Mouse (Mus musculus): ENCODE measurements around the gene Gamt. TPM values are rescaled to one million over a fixed set of nuclear protein-coding genes. Genes with fewer than 3 reads are reported as not detected.
A peak's percentile ranks its signal among the peaks of the same experiment; 100 is the strongest.
"Not testable (repeated sequence)": the region's sequence is repeated elsewhere in the genome, so short reads cannot be mapped to it uniquely, and the experiment has no call there.

Gene Gamt
- polyA plus RNA-seq, 1 experiment from 2014 or later = 35.1 TPM

- not testable (repeated sequence) for H3K27me3 ChIP-seq (ENCODE audit: control insufficient read depth, insufficient read depth, low read length); H3K9ac ChIP-seq (ENCODE audit: low read length); H3K27ac ChIP-seq (ENCODE audit: low read depth, low read length); H3K9me3 ChIP-seq (ENCODE audit: control insufficient read depth, low read length); DNase-seq (ENCODE audit: low spot score)
- 61% methylated on average over 3 of the region's 3 CpGs for WGBS
- Histone ChIP-seq H3K36me3 (ENCODE audit: control insufficient read depth, insufficient read depth, low read length) (peaks cover 11% of the 10 kb centered on the region; the same call in 1 of the 2 replicates), H3K4me1 (ENCODE audit: control insufficient read depth, insufficient read depth, low read length) (peaks cover 12% of the 10 kb centered on the region; the same call in 1 of the 2 replicates), H3K4me2 (ENCODE audit: low read depth) (peak overlapping the region; percentile 82; the same call in 1 of the 2 replicates), H3K4me3 (ENCODE audit: low read depth, low read length) (peak overlapping the region; percentile 66; the same call in 1 of the 2 replicates)
- ATAC-seq (ENCODE audit: insufficient read depth, low FRiP score, low TSS enrichment) = 0 out of 2 replicates have a peak, but pooled peaks have one; percentile 0
These were observed 12.4 kb downstream of the Gamt start for GRCm38 (mm10) chr10:80248437-80248836.

- ATAC-seq (ENCODE audit: insufficient read depth, low FRiP score, low TSS enrichment) (no peak), DNase-seq (ENCODE audit: low spot score) (no peak)
- no peak overlapping the region for H3K4me3 ChIP-seq (ENCODE audit: low read depth, low read length)
- H3K27me3 ChIP-seq (ENCODE audit: control insufficient read depth, insufficient read depth, low read length) = no peaks in the 10 kb centered on the region
- WGBS = 63% methylated on average over 6 of the region's 6 CpGs
- no peak overlapping the region for H3K9ac ChIP-seq (ENCODE audit: low read length)
- H3K4me2 ChIP-seq (ENCODE audit: low read depth) = no peak overlapping the region
- peaks cover 12% of the 10 kb centered on the region; the same call in 1 of the 2 replicates for H3K4me1 ChIP-seq (ENCODE audit: control insufficient read depth, insufficient read depth, low read length)
- no peaks in the 10 kb centered on the region for H3K9me3 ChIP-seq (ENCODE audit: control insufficient read depth, low read length)
- H3K27ac ChIP-seq (ENCODE audit: low read depth, low read length) = no peak overlapping the region
- H3K36me3 ChIP-seq (ENCODE audit: control insufficient read depth, insufficient read depth, low read length) = peaks cover 14% of the 10 kb centered on the region; the same call in 1 of the 2 replicates
These were observed 13.0 kb downstream of the Gamt start for GRCm38 (mm10) chr10:80247849-80248248.

- 2% methylated on average over 4 of the region's 4 CpGs for WGBS
- no peak overlapping the region for H3K4me3 ChIP-seq (ENCODE audit: low read depth, low read length)
These were observed 15.2 kb downstream of the Gamt start for GRCm38 (mm10) chr10:80245600-80245999.

GRCm38 (mm10) chr10:80244791-80245399 is 15.9 kb downstream of the Gamt start:
- H3K9me3 ChIP-seq (ENCODE audit: control insufficient read depth, low read length) = no peaks in the 10 kb centered on the region
- H3K4me2 ChIP-seq (ENCODE audit: low read depth) = no peak overlapping the region
- DNase-seq (ENCODE audit: low spot score) (no peak), ATAC-seq (ENCODE audit: insufficient read depth, low FRiP score, low TSS enrichment) (no peak)
- H3K4me1 ChIP-seq (ENCODE audit: control insufficient read depth, insufficient read depth, low read length) = peaks cover 2% of the 10 kb centered on the region; the same call in 1 of the 2 replicates
- H3K36me3 ChIP-seq (ENCODE audit: control insufficient read depth, insufficient read depth, low read length) = peaks cover 34% of the 10 kb centered on the region
- H3K4me3 ChIP-seq (ENCODE audit: low read depth, low read length) = no peak overlapping the region
- no peak overlapping the region for H3K9ac ChIP-seq (ENCODE audit: low read length)
- WGBS = 44% methylated on average over 5 of the region's 5 CpGs
- no peaks in the 10 kb centered on the region for H3K27me3 ChIP-seq (ENCODE audit: control insufficient read depth, insufficient read depth, low read length)
- H3K27ac ChIP-seq (ENCODE audit: low read depth, low read length) = no peak overlapping the region

More at GRCm38 (mm10) chr10:80245600-80245999, 15.2 kb downstream of the Gamt start:
- ATAC-seq (ENCODE audit: insufficient read depth, low FRiP score, low TSS enrichment) (no peak), DNase-seq (ENCODE audit: low spot score) (peak; percentile 84)
- Histone ChIP-seq H3K9ac (ENCODE audit: low read length) (no peak overlapping the region), H3K36me3 (ENCODE audit: control insufficient read depth, insufficient read depth, low read length) (peaks cover 28% of the 10 kb centered on the region), H3K4me1 (ENCODE audit: control insufficient read depth, insufficient read depth, low read length) (peaks cover 9% of the 10 kb centered on the region; the same call in 1 of the 2 replicates), H3K27me3 (ENCODE audit: control insufficient read depth, insufficient read depth, low read length) (no peaks in the 10 kb centered on the region), H3K4me2 (ENCODE audit: low read depth) (no peak overlapping the region), H3K9me3 (ENCODE audit: control insufficient read depth, low read length) (no peaks in the 10 kb centered on the region), H3K27ac (ENCODE audit: low read depth, low read length) (no peak overlapping the region)

GRCm38 (mm10) chr10:80242607-80243006 is 18.2 kb downstream of the Gamt start:
- no peak for ATAC-seq (ENCODE audit: insufficient read depth, low FRiP score, low TSS enrichment)
- DNase-seq (ENCODE audit: low spot score) = no peak
- no peak overlapping the region for H3K27ac ChIP-seq (ENCODE audit: low read depth, low read length)
- no peak overlapping the region for H3K4me3 ChIP-seq (ENCODE audit: low read depth, low read length)
- H3K9ac ChIP-seq (ENCODE audit: low read length) = no peak overlapping the region
- H3K27me3 ChIP-seq (ENCODE audit: control insufficient read depth, insufficient read depth, low read length) = no peaks in the 10 kb centered on the region
- H3K36me3 ChIP-seq (ENCODE audit: control insufficient read depth, insufficient read depth, low read length) = peaks cover 42% of the 10 kb centered on the region
- WGBS = 86% methylated on average over 3 of the region's 3 CpGs
- H3K9me3 ChIP-seq (ENCODE audit: control insufficient read depth, low read length) = no peaks in the 10 kb centered on the region
- H3K4me2 ChIP-seq (ENCODE audit: low read depth) = no peak overlapping the region
- H3K4me1 ChIP-seq (ENCODE audit: control insufficient read depth, insufficient read depth, low read length) = no peaks in the 10 kb centered on the region

- Histone ChIP-seq H3K27me3 (ENCODE audit: control insufficient read depth, insufficient read depth, low read length) (no peaks in the 10 kb centered on the region), H3K27ac (ENCODE audit: low read depth, low read length) (no peak overlapping the region), H3K4me3 (ENCODE audit: low read depth, low read length) (no peak overlapping the region), H3K4me1 (ENCODE audit: control insufficient read depth, insufficient read depth, low read length) (no peaks in the 10 kb centered on the region), H3K9ac (ENCODE audit: low read length) (no peak overlapping the region), H3K4me2 (ENCODE audit: low read depth) (no peak overlapping the region), H3K9me3 (ENCODE audit: control insufficient read depth, low read length) (no peaks in the 10 kb centered on the region), H3K36me3 (ENCODE audit: control insufficient read depth, insufficient read depth, low read length) (peaks cover 46% of the 10 kb centered on the region)
- DNase-seq (ENCODE audit: low spot score) (no peak), ATAC-seq (ENCODE audit: insufficient read depth, low FRiP score, low TSS enrichment) (no peak)
- WGBS = 86% methylated on average over 9 of the region's 9 CpGs
These were observed 18.7 kb downstream of the Gamt start for GRCm38 (mm10) chr10:80242088-80242487.

GRCm38 (mm10) chr10:80239791-80240190 is 21.0 kb downstream of the Gamt start:
- no peak overlapping the region for H3K27ac ChIP-seq (ENCODE audit: low read depth, low read length)
- H3K4me3 ChIP-seq (ENCODE audit: low read depth, low read length) = no peak overlapping the region
- H3K9ac ChIP-seq (ENCODE audit: low read length) = no peak overlapping the region
- no peaks in the 10 kb centered on the region for H3K27me3 ChIP-seq (ENCODE audit: control insufficient read depth, insufficient read depth, low read length)
- H3K36me3 ChIP-seq (ENCODE audit: control insufficient read depth, insufficient read depth, low read length) = peaks cover 60% of the 10 kb centered on the region
- no peaks in the 10 kb centered on the region for H3K4me1 ChIP-seq (ENCODE audit: control insufficient read depth, insufficient read depth, low read length)
- DNase-seq (ENCODE audit: low spot score) = no peak
- no peak overlapping the region for H3K4me2 ChIP-seq (ENCODE audit: low read depth)
- ATAC-seq (ENCODE audit: insufficient read depth, low FRiP score, low TSS enrichment) = no peak
- H3K9me3 ChIP-seq (ENCODE audit: control insufficient read depth, low read length) = no peaks in the 10 kb centered on the region
- WGBS = 86% methylated on average over 6 of the region's 6 CpGs

- H3K4me2 ChIP-seq (ENCODE audit: low read depth) = no peak overlapping the region
- no peak for ATAC-seq (ENCODE audit: insufficient read depth, low FRiP score, low TSS enrichment)
- no peaks in the 10 kb centered on the region for H3K9me3 ChIP-seq (ENCODE audit: control insufficient read depth, low read length)
- WGBS = 94% methylated on average over 3 of the region's 3 CpGs
- H3K27me3 ChIP-seq (ENCODE audit: control insufficient read depth, insufficient read depth, low read length) = no peaks in the 10 kb centered on the region
- H3K4me1 ChIP-seq (ENCODE audit: control insufficient read depth, insufficient read depth, low read length) = no peaks in the 10 kb centered on the region
- H3K4me3 ChIP-seq (ENCODE audit: low read depth, low read length) = no peak overlapping the region
- no peak overlapping the region for H3K9ac ChIP-seq (ENCODE audit: low read length)
- no peak overlapping the region for H3K27ac ChIP-seq (ENCODE audit: low read depth, low read length)
- DNase-seq (ENCODE audit: low spot score) = no peak
- H3K36me3 ChIP-seq (ENCODE audit: control insufficient read depth, insufficient read depth, low read length) = peaks cover 49% of the 10 kb centered on the region
These were observed 22.5 kb downstream of the Gamt start for GRCm38 (mm10) chr10:80238306-80238705.

- peaks cover 55% of the 10 kb centered on the region for H3K36me3 ChIP-seq (ENCODE audit: control insufficient read depth, insufficient read depth, low read length)
- no peak overlapping the region for H3K4me2 ChIP-seq (ENCODE audit: low read depth)
- DNase-seq (ENCODE audit: low spot score) (no peak), ATAC-seq (ENCODE audit: insufficient read depth, low FRiP score, low TSS enrichment) (no peak)
- 91% methylated on average over 4 of the region's 4 CpGs for WGBS
- peaks cover 3% of the 10 kb centered on the region; the same call in 1 of the 2 replicates for H3K4me1 ChIP-seq (ENCODE audit: control insufficient read depth, insufficient read depth, low read length)
- no peak overlapping the region for H3K27ac ChIP-seq (ENCODE audit: low read depth, low read length)
- no peak overlapping the region for H3K4me3 ChIP-seq (ENCODE audit: low read depth, low read length)
- H3K9ac ChIP-seq (ENCODE audit: low read length) = no peak overlapping the region
- H3K27me3 ChIP-seq (ENCODE audit: control insufficient read depth, insufficient read depth, low read length) = no peaks in the 10 kb centered on the region
- H3K9me3 ChIP-seq (ENCODE audit: control insufficient read depth, low read length) = no peaks in the 10 kb centered on the region
These were observed 23.8 kb downstream of the Gamt start for GRCm38 (mm10) chr10:80237020-80237419.

Measured in neural tube, embryonic 11.5 days (tissue).